Mouse (Mus musculus) liver, postnatal 0 days (tissue): Measurements from ENCODE around the gene Actl11.

Source experiments
- CTCF ChIP-seq: sonication (generic); IDR thresholded peaks from 2 replicates; pipeline ENCODE4 v1.5.1; 2016; ENCODE audit warnings: antibody characterized with exemption, low read depth
- EP300 ChIP-seq: IDR thresholded peaks from 2 replicates; pipeline ENCODE4 v1.6.1; 2016; ENCODE audit warnings: antibody characterized with exemption, low read depth, mild to moderate bottlenecking

DNA sequence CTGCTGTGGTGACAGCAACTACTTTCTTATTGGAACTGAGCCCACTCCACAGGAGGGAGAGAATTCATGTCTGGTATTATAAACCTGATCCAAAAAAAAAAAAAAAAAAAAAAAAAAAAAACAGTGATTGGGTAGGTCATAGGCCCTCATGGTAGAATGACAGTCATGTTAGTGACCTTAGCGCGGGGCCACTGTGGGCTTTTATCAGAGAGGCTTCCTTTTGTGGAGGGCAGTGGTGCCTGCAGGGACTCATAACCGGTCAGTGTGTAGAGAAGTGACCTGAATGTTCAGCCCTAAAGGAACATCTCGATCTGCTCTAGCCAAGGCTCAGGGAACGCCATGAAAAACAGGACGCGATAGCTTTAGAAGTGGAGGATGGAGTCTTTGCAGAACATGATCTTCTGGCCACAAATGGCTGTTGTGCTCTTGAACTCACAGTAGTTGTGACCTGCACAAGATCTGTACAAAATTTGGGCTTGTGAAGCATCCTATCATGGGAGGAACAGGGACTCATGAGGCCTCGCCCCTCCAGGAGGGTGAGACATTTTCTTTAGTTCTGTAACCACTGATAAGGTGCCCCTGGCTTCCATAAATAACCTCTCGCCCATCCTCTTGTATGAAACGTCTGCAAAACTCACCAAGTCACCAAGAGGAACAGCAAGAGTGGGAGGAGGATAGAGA, 46.4 kb downstream of the Actl11 start:
- TF ChIP-seq CTCF (no peak), EP300 (no peak)
